Mouse (Mus musculus) kidney, embryonic 16.5 days (tissue): ENCODE data around the gene Rplp0. TPM values are rescaled to one million over a fixed set of nuclear protein-coding genes. Genes with fewer than 3 reads are reported as not detected.
"Not testable (repeated sequence)": the region's sequence is repeated elsewhere in the genome, so short reads cannot be mapped to it uniquely, and the experiment has no call there.

Experiments
- ATAC-seq: fragments of 200-750 bp; cut with Nextera tagmentation; 2 replicates; pipeline ENCODE4 v1.8.0; 2017; ENCODE audit warnings: moderate TSS enrichment; ENCODE audit not compliant: low FRiP score, low TSS enrichment
- H3K27ac ChIP-seq: fragments of 300-500 bp; sonication (generic); 2 replicates; pipeline ENCODE4 v1.5.1; 2014; ENCODE audit warnings: low read length
- H3K27me3 ChIP-seq: fragments of 300-500 bp; sonication (generic); 2 replicates; pipeline ENCODE4 v1.6.1; 2014; ENCODE audit warnings: low read length, control low read depth, mixed read lengths; ENCODE audit not compliant: insufficient read depth
- H3K36me3 ChIP-seq: fragments of 300-500 bp; sonication (generic); 2 replicates; pipeline ENCODE4 v1.6.1; 2014; ENCODE audit warnings: low read length, control low read depth, mixed read lengths; ENCODE audit not compliant: insufficient read depth
- H3K4me1 ChIP-seq: fragments of 300-500 bp; sonication (generic); 2 replicates; pipeline ENCODE4 v1.6.1; 2014; ENCODE audit warnings: low read length, control low read depth, mixed read lengths; ENCODE audit not compliant: insufficient read depth
- H3K4me2 ChIP-seq: fragments of 300-500 bp; sonication (generic); replicated peaks from 2 replicates; pipeline ENCODE4 v1.6.1; 2014; ENCODE audit warnings: low read depth, low read length
- H3K4me3 ChIP-seq: fragments of 300-500 bp; sonication (generic); 2 replicates; pipeline ENCODE4 v1.5.1; 2014; ENCODE audit warnings: mild to moderate bottlenecking, low read length
- H3K9ac ChIP-seq: fragments of 300-500 bp; sonication (generic); replicated peaks from 2 replicates; pipeline ENCODE4 v1.6.1; 2014; ENCODE audit warnings: low read length
- H3K9me3 ChIP-seq: fragments of 300-500 bp; sonication (generic); 2 replicates; pipeline ENCODE4 v1.6.1; 2016; ENCODE audit warnings: low read length, control low read depth
- WGBS: fragments of 180-500 bp; shearing (Covaris S2); extraction: QIAGEN DNeasy Blood & Tissue Kit; methylation state at CpG from one replicate; pipeline ENCODE4 v1.1.7; 2014; 5-methylcytosine and 5-hydroxymethylcytosine counted together
- polyA plus RNA-seq: library from polyadenylated mRNA; unstranded; fragments of >200 nt; fragmentation: Nextera tagmentation; extraction: Ambion mirVana; gene quantifications from 2 replicates; pipeline ENCODE4 v1.2.1, GENCODE M21; 2015

Gene Rplp0
- polyA plus RNA-seq, 1 experiment from 2014 or later, result 1,527 TPM

DNA sequence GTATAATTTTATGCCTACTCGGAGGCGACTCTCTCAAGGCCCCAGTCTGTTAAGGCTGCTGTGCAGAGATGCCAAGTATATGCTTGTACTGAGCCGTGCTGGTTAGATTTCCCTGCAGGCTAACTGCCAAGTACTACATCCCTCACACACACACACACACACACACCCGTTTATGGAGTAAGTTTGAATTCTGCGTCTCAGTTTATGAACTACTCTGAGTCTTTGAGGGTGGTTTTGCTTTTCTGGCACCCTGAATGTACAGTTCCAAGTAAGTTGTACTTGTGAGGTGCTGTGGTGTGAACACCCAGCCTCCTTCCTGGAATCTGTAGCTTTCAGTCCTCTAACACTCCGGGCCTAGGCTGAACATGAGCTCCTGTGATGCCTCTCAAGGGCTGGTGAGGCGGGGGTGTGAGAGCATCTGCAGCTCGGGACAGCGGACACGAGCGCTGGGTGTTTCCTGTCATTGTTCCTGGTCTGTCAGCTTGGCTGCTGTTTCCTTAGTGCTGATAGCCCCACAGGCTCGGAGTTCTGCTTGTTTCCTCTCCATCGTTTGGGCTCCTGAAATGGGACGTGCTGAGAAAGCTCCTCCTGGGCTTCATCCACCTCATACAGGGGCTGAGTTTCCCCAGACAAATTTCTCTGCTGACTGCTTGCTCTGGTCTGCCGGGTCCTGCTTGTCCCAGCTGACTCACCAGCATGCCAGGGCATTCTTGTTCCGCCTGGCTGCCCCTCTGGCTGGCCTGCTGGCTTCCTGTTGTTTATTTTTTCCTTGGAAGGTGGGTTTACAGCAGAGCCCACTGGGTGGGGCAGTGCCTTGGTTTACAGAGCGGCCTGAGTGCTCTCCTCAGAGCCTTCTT lies 13.6 kb downstream of the Rplp0 start:
- WGBS, result 26% methylated on average over 17 of the region's 17 CpGs
- ATAC-seq, result peak; percentile 86

GRCm38 (mm10) chr5:115574992-115575391 lies 15.7 kb downstream of the Rplp0 start:
- 88% methylated on average over 8 of the region's 8 CpGs for WGBS
- no peak overlapping the region for H3K27ac ChIP-seq
- no peak overlapping the region for H3K4me2 ChIP-seq
- H3K9me3 ChIP-seq, result no peaks in the 10 kb centered on the region
- H3K9ac ChIP-seq, result no peak overlapping the region
- no peak overlapping the region for H3K4me3 ChIP-seq
- no peaks in the 10 kb centered on the region for H3K27me3 ChIP-seq
- no peak for ATAC-seq
- peaks cover 56% of the 10 kb centered on the region for H3K36me3 ChIP-seq
- peaks cover 28% of the 10 kb centered on the region for H3K4me1 ChIP-seq

More for the DNA sequence above, 13.6 kb downstream of the Rplp0 start:
- peak overlapping the region; percentile 36; the same call in 1 of the 2 replicates for H3K4me2 ChIP-seq
- H3K27ac ChIP-seq, result peak overlapping the region; percentile 92
- H3K4me1 ChIP-seq, result peaks cover 48% of the 10 kb centered on the region
- peak overlapping the region; percentile 9; the same call in 1 of the 2 replicates for H3K4me3 ChIP-seq
- H3K9me3 ChIP-seq, result no peaks in the 10 kb centered on the region
- no peaks in the 10 kb centered on the region for H3K27me3 ChIP-seq
- H3K9ac ChIP-seq, result peak overlapping the region; percentile 46
- H3K36me3 ChIP-seq, result peaks cover 36% of the 10 kb centered on the region

- H3K27me3 ChIP-seq, H3K27ac ChIP-seq, H3K4me3 ChIP-seq, H3K9ac ChIP-seq, H3K4me2 ChIP-seq, ATAC-seq: not testable (repeated sequence)
- 94% methylated on average over 4 of the region's 4 CpGs for WGBS
- Histone ChIP-seq H3K4me1 (peaks cover 16% of the 10 kb centered on the region), H3K36me3 (peaks cover 74% of the 10 kb centered on the region), H3K9me3 (peaks cover 13% of the 10 kb centered on the region)
Observed at GRCm38 (mm10) chr5:115577686-115578085, 18.4 kb downstream of the Rplp0 start.

GRCm38 (mm10) chr5:115578922-115579321 lies 19.7 kb downstream of the Rplp0 start:
- Histone ChIP-seq H3K36me3 (peaks cover 87% of the 10 kb centered on the region), H3K27ac (no peak overlapping the region), H3K27me3 (no peaks in the 10 kb centered on the region), H3K4me3 (no peak overlapping the region), H3K4me1 (peaks cover 3% of the 10 kb centered on the region), H3K4me2 (no peak overlapping the region), H3K9me3 (peaks cover 20% of the 10 kb centered on the region), H3K9ac (no peak overlapping the region)
- WGBS, result 92% methylated on average over 14 of the region's 14 CpGs
- ATAC-seq, result no peak

DNA sequence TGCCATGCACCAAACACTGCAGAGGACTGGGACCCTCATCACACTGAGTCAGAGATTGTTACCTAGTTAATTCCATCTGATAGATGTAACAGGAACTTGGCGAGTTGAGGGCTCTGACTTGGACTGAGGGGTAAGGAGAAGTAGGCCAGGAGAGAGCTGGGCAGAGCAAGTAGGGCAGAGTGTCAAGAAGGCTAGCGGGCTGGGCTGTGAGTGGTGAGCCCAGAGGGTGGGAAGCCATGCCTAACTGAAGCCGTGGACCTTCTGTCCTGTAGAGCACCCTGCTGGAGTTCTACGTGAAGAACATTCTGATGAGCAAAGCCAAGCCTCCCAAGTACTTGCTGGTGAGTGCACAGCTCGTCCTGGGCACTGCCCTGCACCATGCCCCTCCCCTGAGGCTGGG lies 20.1 kb downstream of the Rplp0 start:
- H3K36me3 ChIP-seq, result peaks cover 90% of the 10 kb centered on the region
- H3K4me2 ChIP-seq, result no peak overlapping the region
- H3K9me3 ChIP-seq, result peaks cover 20% of the 10 kb centered on the region
- no peaks in the 10 kb centered on the region for H3K27me3 ChIP-seq
- no peak overlapping the region for H3K27ac ChIP-seq
- 92% methylated on average over 5 of the region's 5 CpGs for WGBS
- H3K4me3 ChIP-seq, result no peak overlapping the region
- 0 out of 2 replicates have a peak, but pooled peaks have one; percentile 24 for ATAC-seq
- H3K9ac ChIP-seq, result no peak overlapping the region
- H3K4me1 ChIP-seq, result no peaks in the 10 kb centered on the region

GRCm38 (mm10) chr5:115580229-115581001 lies 21.1 kb downstream of the Rplp0 start:
- ATAC-seq, result no peak
- WGBS, result 75% methylated on average over 14 of the region's 14 CpGs
- Histone ChIP-seq H3K27ac (no peak overlapping the region), H3K27me3 (no peaks in the 10 kb centered on the region), H3K36me3 (peaks cover 89% of the 10 kb centered on the region), H3K4me1 (no peaks in the 10 kb centered on the region), H3K9ac (no peak overlapping the region), H3K9me3 (peaks cover 20% of the 10 kb centered on the region), H3K4me2 (no peak overlapping the region), H3K4me3 (no peak overlapping the region)

- no peak overlapping the region for H3K4me3 ChIP-seq
- no peaks in the 10 kb centered on the region for H3K27me3 ChIP-seq
- peaks cover 20% of the 10 kb centered on the region for H3K9me3 ChIP-seq
- H3K36me3 ChIP-seq, result peaks cover 91% of the 10 kb centered on the region
- H3K4me2 ChIP-seq, result no peak overlapping the region
- H3K4me1 ChIP-seq, result no peaks in the 10 kb centered on the region
- no peak for ATAC-seq
- 96% methylated on average over 9 of the region's 9 CpGs for WGBS
- H3K9ac ChIP-seq, result no peak overlapping the region
- H3K27ac ChIP-seq, result no peak overlapping the region
Observed at GRCm38 (mm10) chr5:115581662-115582061, 22.4 kb downstream of the Rplp0 start.

- no peak overlapping the region for H3K9ac ChIP-seq
- 83% methylated on average over 12 of the region's 12 CpGs for WGBS
- H3K4me1 ChIP-seq, result no peaks in the 10 kb centered on the region
- no peak overlapping the region for H3K4me3 ChIP-seq
- no peak overlapping the region for H3K4me2 ChIP-seq
- H3K9me3 ChIP-seq, result peaks cover 20% of the 10 kb centered on the region
- H3K27ac ChIP-seq, result no peak overlapping the region
- no peak for ATAC-seq
- no peaks in the 10 kb centered on the region for H3K27me3 ChIP-seq
- H3K36me3 ChIP-seq, result peaks cover 86% of the 10 kb centered on the region
Observed at GRCm38 (mm10) chr5:115585616-115586015, 26.3 kb downstream of the Rplp0 start.

DNA sequence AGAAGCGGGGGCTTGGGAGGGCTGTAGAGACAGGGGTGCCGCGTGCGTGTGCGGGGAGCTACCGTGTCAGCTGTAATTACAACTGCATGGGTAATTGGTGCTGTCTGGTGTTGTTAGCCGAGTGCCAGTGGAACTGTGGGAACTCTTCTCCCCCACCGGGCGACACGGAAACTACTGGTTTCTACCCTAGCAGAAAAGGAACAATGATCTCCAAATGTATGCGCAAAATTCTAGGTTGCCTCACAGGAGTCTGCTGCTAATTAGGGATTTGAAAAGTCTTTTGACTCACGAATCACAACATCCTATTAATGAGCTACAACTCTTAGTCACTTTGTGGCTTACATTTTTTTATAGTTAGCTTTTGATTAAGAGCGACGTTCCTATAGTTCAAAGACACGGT lies 26.9 kb downstream of the Rplp0 start:
- ATAC-seq, result no peak
- peaks cover 86% of the 10 kb centered on the region for H3K36me3 ChIP-seq
- H3K9ac ChIP-seq, result no peak overlapping the region
- H3K27ac ChIP-seq, result no peak overlapping the region
- WGBS, result 89% methylated on average over 15 of the region's 15 CpGs
- H3K4me2 ChIP-seq, result no peak overlapping the region
- H3K4me3 ChIP-seq, result no peak overlapping the region
- no peaks in the 10 kb centered on the region for H3K27me3 ChIP-seq
- H3K9me3 ChIP-seq, result peaks cover 20% of the 10 kb centered on the region
- no peaks in the 10 kb centered on the region for H3K4me1 ChIP-seq
